Mouse (Mus musculus) bone marrow macrophage, adult 2 months (primary cell): ENCODE data around the gene Gm5901. TPM values are rescaled to one million over a fixed set of nuclear protein-coding genes. Genes with fewer than 3 reads are reported as not detected.

Experiments
- H3K27ac ChIP-seq: 2 replicates; pipeline ENCODE4 v1.5.1; 2012; ENCODE audit warnings: low read depth, low read length; ENCODE audit not compliant: insufficient read depth
- H3K4me1 ChIP-seq: 2 replicates; pipeline ENCODE4 v1.6.1; 2012; ENCODE audit warnings: low read length; ENCODE audit not compliant: control insufficient read depth, insufficient read depth
- H3K4me3 ChIP-seq: 2 replicates; pipeline ENCODE4 v1.5.1; 2012; ENCODE audit warnings: mild to moderate bottlenecking, low read length, moderate library complexity; ENCODE audit not compliant: insufficient read depth
- CTCF ChIP-seq: IDR thresholded peaks from 2 replicates; pipeline ENCODE4 v1.5.1; 2012; ENCODE audit warnings: low read depth, mild to moderate bottlenecking, low read length, moderate library complexity
- POLR2A ChIP-seq: IDR thresholded peaks from 2 replicates; pipeline ENCODE4 v1.6.1; 2012; ENCODE audit warnings: mild to moderate bottlenecking, low read depth, low read length, borderline replicate concordance
- polyA plus RNA-seq: library from polyadenylated mRNA; stranded (reverse); fragments of >200 nt; gene quantifications from 2 replicates; pipeline ENCODE4 v1.2.4, GENCODE M21; 2012; ENCODE audit not compliant: missing spikeins, insufficient read depth, insufficient read length

Gene Gm5901
- polyA plus RNA-seq, 1 experiment: not detected

DNA sequence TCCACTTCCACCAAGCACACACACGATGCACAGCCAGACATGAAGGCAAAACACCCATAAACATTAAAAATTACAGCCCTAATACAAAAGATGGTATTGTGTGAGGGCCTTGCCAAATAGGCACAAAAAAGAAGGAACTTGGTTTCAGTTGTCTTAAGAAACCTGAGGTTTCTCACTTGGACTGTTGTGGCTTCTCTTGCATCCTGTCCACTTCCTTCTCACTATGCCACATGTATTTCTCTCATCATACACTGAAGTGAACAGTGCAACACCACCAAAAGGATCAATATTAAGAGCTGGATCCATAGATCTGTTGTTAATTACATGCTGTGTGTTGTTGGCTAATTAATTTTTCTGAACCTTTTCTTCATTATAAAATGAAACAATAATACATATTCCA lies 1.9 kb upstream of the Gm5901 start:
- TF ChIP-seq CTCF (no peak), POLR2A (no peak)

DNA sequence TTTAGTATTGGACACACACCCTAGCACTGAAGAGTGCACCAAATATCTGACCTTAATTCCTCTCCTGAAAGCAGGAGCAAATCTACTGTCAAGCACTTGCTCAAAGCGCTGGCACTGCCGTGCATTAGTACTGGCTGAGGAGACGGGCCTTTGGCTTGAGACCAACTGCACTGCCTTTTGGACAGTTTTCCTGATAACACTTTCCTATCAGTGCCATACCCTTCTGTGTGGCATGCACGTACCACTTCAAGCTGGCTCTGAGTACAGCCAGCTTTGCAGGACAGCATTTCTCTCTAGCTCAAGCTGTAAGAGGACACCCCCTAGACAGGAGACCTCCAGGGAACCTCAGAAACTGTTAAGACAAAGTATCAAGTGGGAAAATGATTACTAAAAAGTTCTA lies 1.3 kb upstream of the Gm5901 start:
- Histone ChIP-seq H3K27ac (no peak overlapping the region), H3K4me1 (peaks cover 19% of the 10 kb centered on the region), H3K4me3 (no peak overlapping the region)
- TF ChIP-seq CTCF (no peak), POLR2A (no peak)

More for the DNA sequence above, 1.9 kb upstream of the Gm5901 start:
- Histone ChIP-seq H3K4me3 (no peak overlapping the region), H3K4me1 (peaks cover 19% of the 10 kb centered on the region), H3K27ac (no peak overlapping the region)

DNA sequence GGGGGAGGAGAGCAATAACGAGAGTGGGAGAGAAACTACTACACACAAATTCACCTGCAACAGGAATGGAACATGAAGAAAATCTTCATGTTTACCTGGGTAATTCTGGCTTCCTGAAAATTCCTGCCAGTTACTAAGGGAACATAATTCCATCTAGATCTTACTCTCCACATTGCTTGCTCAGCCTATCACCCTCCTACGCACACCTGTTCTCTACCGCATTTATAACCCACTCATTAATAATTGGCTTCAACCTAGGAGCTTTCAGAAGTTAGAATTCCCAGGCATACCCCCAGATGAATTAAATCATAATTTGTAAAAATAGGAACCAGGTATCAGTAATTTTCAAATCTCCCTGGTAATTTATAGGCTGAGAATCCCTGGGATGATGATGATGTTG lies 862 bp upstream of the Gm5901 start:
- no peak for TF ChIP-seq POLR2A
- TF ChIP-seq CTCF: no peak
- Histone ChIP-seq H3K27ac (no peak overlapping the region), H3K4me3 (no peak overlapping the region), H3K4me1 (peaks cover 19% of the 10 kb centered on the region)

DNA sequence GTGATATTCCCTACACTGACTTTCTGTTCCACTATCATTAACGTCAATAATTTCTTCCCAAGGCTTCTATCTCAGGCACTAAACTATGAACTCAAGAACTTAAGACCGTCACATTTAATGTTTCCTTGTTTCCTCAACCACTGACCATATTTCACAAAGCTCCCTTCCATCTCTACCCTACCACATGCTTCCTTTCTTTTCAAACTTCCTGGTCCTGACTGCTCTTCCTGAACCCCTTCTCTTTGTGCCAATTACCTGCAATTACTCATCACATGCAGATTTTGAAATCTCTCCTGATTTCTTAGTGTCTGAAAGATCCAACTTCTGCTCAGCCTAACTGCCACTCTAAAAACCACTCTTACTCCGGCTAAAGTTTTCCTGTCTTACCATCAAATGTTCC lies 5.5 kb downstream of the Gm5901 start:
- Histone ChIP-seq H3K27ac (no peak overlapping the region), H3K4me1 (peaks cover 3% of the 10 kb centered on the region; the same call in 1 of the 2 replicates), H3K4me3 (no peak overlapping the region)
- TF ChIP-seq POLR2A: no peak
- no peak for TF ChIP-seq CTCF

DNA sequence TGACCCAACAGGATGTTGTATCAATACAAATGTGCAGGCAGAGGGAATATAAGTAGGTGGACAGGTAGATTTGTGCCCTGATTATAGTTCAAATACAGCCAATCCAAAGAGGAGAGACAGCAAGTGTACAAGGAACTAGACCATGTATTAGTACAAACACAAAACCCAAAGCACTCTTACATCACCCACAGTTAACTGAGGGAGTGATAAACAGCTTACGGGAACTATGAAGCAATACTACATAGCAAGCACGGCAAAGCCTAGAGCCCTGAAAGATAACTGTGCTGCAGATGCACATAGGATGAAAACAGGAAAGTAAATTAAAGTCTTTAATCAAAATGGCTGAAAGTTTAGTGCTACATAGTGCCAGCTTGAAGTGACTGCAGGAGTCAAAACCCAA lies 12.9 kb downstream of the Gm5901 start:
- Histone ChIP-seq H3K4me3 (no peak overlapping the region), H3K27ac (no peak overlapping the region), H3K4me1 (peaks cover 10% of the 10 kb centered on the region)
- no peak for TF ChIP-seq POLR2A
- TF ChIP-seq CTCF: no peak

DNA sequence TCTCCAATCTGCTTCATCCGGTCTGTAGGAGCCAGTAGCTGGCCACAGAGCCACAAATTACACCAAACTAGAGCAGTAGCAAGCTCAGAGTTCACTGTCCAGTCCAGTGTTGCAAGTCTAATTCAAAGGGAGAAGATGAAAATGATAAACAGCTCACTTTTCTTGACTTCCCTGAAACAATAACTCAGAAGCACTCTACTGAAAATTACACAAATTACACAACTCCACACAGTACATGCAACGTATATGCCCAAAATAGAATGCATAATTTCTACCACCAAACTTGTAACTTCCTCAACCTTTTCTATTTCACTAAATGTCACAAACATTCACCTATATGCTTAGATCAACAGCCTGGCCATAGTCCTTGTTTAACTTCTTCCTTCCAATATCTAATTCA lies 15.4 kb downstream of the Gm5901 start:
- no peak overlapping the region for H3K27ac ChIP-seq
- no peak overlapping the region for H3K4me3 ChIP-seq
- no peak for TF ChIP-seq POLR2A
- TF ChIP-seq CTCF: no peak
- peaks cover 12% of the 10 kb centered on the region for H3K4me1 ChIP-seq

DNA sequence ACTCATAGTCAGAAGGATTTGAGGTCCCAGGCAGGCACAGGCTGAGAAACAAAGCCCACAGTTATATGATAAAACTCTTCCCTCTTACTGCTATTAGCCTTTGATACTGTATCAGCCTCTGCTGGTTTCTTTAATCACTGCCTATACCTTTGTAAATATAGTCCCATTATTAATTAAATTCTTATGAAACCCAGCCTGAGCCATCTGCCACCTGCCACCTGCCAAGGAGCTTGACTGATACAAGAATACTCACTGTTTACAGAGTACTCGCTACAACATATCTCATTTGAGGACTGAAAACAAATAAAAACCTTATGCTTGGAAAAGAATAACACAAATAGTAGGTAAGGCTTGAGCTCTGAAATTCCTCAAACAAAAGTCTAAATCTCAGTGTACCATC lies 19.8 kb downstream of the Gm5901 start:
- peaks cover 26% of the 10 kb centered on the region for H3K4me1 ChIP-seq
- no peak overlapping the region for H3K27ac ChIP-seq
- H3K4me3 ChIP-seq: no peak overlapping the region
- no peak for TF ChIP-seq POLR2A
- TF ChIP-seq CTCF: no peak

DNA sequence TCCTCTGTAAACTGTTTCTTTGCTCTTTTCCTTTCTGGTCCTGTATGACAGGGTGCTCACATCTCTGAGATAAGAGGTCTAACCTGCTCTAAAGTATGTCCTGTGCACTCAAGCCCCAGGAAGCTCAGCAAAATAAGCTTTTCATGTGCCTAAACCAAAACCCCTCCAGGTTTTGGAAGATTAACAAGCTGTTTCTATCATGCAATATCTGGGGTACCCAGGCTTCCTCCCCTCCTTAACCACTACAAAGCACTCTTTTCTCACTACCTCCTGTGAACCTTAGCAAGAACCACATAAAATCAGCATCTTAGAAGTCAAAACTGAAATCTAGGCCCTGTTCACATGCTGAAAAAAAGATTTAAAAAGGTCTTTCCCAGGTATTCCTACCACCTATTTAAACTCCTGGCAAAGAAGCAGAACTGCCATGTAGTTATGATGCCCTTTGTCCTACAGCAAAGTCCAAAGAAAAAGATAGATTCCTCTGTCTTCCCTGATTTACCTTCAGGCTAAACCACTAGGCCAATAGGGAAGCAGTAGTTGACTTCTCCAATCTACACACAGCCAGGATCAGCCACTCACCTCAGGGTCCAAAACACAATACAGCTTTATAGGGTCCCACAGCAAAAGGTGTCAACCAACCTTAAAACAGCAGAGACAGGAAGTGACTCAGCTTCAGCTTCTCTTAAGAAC lies 20.4 kb downstream of the Gm5901 start:
- no peak for TF ChIP-seq CTCF
- TF ChIP-seq POLR2A: no peak
- peaks cover 20% of the 10 kb centered on the region for H3K4me1 ChIP-seq
- no peak overlapping the region for H3K4me3 ChIP-seq
- H3K27ac ChIP-seq: no peak overlapping the region

DNA sequence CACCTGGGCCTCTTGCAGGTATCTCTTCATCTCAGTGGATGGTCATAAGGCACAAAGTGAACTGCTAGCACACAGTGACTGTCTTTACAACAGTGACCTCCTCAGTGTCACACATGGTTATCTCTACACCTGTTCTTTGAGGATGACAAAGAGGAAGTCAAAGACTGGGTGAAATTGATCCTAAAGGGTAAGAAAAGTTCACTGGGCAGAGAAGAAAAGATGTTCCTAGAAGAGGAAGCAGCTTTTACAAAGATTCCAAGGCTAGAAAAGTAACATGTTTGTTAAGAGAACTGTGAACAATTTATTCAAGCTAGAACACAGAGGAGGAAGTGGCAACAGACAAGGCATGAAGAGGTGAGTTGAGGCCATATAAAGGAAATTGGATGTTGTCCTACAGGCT lies 21.3 kb downstream of the Gm5901 start:
- H3K4me1 ChIP-seq: peaks cover 20% of the 10 kb centered on the region
- H3K27ac ChIP-seq: no peak overlapping the region
- TF ChIP-seq CTCF: no peak
- TF ChIP-seq POLR2A: no peak
- no peak overlapping the region for H3K4me3 ChIP-seq

DNA sequence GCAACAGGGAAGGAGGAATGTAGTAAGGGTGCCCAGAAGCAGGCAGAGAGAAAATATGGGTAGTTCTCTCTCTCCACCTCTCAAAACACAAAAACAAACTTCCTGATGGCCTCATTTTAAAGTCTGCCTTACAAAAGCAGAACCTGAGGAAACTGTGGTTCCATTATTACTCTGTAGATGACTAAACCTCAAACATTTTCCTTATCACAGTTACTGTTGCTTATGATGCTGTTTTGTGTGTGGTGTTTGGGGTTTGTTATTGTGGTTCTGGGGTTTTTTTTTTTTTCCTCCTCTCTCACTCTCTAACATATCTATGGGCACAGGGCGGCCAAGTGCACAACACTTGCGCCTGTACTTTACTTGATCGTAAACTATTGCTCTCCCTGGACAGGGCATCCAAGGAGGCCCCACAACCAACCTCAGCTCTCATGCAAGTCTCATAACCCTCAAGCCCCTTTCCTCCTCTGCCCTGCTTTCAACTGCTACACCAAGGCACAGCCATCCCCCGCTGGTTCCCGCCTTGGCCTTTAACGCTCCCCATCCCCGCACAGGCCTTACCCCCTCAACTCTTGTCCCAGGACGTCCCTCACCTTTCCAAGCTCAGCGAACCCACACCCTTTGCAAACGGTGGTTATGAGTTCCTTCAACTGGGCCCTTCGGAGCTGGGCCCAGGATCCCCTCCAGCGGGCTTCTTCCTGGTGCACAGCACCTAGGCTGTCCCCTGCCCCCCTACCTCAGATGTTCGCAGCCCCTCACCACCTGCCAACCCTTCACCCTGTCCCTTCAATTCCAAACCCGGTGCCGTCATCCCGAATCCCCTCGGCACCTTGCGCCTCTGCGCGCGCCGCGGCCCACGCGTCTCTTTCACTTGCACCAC lies 24.5 kb downstream of the Gm5901 start:
- peak overlapping the region; percentile 65 for H3K27ac ChIP-seq
- peak; percentile 34; the same call in 1 of the 2 replicates for TF ChIP-seq POLR2A
- no peak for TF ChIP-seq CTCF
- H3K4me1 ChIP-seq: peaks cover 16% of the 10 kb centered on the region
- peak overlapping the region; percentile 92 for H3K4me3 ChIP-seq

DNA sequence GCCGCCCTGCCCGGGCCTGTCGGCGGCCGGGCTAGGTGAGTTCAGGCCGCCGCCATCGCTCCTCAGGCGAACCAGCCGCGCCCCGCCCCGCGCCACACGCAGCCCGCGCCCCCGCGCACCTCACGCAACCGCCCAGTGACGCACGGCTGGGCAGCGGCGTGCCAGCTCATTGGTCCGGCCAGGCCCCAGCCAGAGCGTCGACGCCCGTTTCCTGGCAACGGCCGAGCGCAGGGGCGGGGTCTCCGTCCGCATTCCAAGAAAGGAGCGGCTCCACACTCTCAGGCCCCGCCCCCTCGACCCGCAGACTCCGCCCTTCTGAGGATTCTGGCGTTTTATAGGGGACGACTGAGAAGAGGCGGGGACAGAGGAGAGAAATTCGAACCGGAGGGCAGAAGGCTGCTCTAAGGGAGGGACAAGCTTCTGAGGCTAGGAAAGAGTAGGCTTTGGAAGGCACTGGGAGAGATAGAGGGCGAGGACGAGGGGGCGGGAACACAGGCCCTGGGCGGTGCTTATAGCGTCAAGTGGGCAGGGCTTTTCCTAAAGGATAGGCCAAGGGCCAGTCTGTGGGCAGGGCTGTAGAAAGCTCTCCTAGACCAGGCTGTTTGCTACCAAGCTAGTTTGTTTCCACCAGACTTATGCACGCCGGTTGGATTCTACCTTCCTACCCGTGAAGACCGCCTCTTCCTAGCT lies 25.2 kb downstream of the Gm5901 start, which contains the start of gene Fam160a2:
Gene Fam160a2 (minus strand): TSS at position 120 of the 690 bp plus-strand sequence.
- H3K4me1 ChIP-seq: peaks cover 16% of the 10 kb centered on the region
- peak within 1 kb of the TSS; percentile 68 for H3K27ac ChIP-seq
- no peak for TF ChIP-seq CTCF
- TF ChIP-seq POLR2A: peak; percentile 62; the same call in 1 of the 2 replicates
- H3K4me3 ChIP-seq: peak within 1 kb of the TSS; percentile 92
